Mouse (Mus musculus): ENCODE measurements around the gene Atp6v1e1.

GRCm38 (mm10) chr6:120798905-120799304 lies 23.7 kb downstream of the Atp6v1e1 start:
- TF ChIP-seq POLR2A (IDR thresholded peaks at IDR 0.05; ENCODE audit: insufficient read length, low read depth), result no peak
- TF ChIP-seq USF1 (IDR thresholded peaks at IDR 0.05; ENCODE audit: low read depth), result no peak
- no peak for TF ChIP-seq TCF12 (IDR thresholded peaks at IDR 0.05; ENCODE audit: insufficient read depth, poor library complexity, severe bottlenecking)
- TF ChIP-seq TCF3 (IDR thresholded peaks at IDR 0.05; ENCODE audit: insufficient read length, low read depth), result no peak
- no peak for TF ChIP-seq MYOG (IDR thresholded peaks at IDR 0.05; ENCODE audit: control insufficient read depth in 1 of 3, insufficient read depth in 1 of 3, insufficient read length in 2 of 3, low read depth in 2 of 3)
- no peak for TF ChIP-seq E2F4 (IDR thresholded peaks at IDR 0.05; ENCODE audit: insufficient read depth)
- no peak for TF ChIP-seq POLR2AphosphoS2 (IDR thresholded peaks at IDR 0.05; ENCODE audit: insufficient read length, low read depth)
